Mouse (Mus musculus): ENCODE results near the gene Chd2.

DNA sequence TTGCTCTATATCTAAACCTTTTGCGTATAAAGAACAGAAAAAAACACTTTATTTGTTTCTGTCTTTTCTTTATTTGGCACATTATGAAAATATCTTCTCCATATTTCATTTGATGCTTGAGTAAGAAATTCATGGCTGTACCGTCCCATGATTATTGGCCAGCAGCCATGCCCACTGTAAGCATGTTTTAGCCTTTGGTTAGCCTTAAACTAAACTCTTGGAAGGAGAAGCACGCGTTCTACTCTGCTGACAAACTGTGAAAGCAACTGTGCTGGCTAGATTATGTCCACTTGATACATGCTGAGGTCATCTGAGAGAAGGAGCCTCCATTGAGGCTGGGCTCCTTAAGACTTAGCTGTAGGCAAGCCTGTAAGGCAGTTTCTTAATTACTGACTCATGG, 99.4 kb downstream of the Chd2 start:
- no peak for TF ChIP-seq CTCF (IDR thresholded peaks at IDR 0.05; ENCODE audit: borderline replicate concordance, control insufficient read depth, extremely low read depth, insufficient read depth, low read length, poor library complexity)
- no peak for TF ChIP-seq POLR2A (IDR thresholded peaks at IDR 0.05; ENCODE audit: control insufficient read depth, extremely low read depth, insufficient read depth, low read length, poor library complexity)
